ENCODE assay signal across 11 mouse cellular contexts in the genomic region with DNA sequence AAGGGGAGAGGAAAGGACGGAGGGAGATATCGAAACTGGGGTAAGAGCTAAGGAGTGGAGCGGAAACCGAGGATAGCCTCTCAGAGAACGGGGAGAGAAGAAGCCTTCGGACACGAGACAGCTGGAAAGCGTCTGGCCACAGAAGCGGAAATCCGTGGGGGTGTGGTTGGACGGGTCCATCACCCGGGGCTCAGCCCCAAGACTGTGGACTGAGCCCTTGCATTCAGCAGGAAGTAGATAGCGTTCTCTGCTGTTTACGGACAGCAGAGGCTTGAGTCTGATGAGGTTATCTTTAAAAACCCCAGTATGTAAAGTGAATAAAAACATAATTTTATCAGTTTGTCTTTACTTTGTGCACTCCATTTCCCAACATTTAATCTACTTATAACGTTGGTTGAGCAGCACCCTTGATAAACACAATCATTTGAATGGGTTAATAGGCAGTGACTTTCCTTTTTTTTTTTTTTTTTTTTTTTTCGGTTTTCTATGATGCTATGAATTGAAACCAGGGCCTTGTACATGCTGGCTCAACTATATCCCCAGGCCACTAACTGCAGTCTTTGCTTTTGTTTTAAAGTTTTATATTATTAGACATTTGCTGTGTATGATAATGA. TPM values are rescaled to one million over a fixed set of nuclear protein-coding genes. Genes with fewer than 3 reads are reported as not detected.
DNase-seq lines count a peak whose midpoint lies in the region; ATAC-seq and TF ChIP-seq lines count a peak whose summit lies in the region.
"Had no signal": no experiment of that assay in that cellular context is flagged by ENCODE, and none has a peak within 500 bp of the region (broad histone marks: within the 10 kb centered on the region; RNA-seq: fewer than 3 reads in every experiment).

No protein-coding gene starts in this region.

- 49% methylated on average over 16 of the region's 16 CpGs for WGBS in heart, embryonic 10.5 days
- 41% methylated on average over 16 of the region's 16 CpGs for WGBS in lung, embryonic 16.5 days
- 55% methylated on average over 16 of the region's 16 CpGs for WGBS in cerebellum, adult 2 months
- 91% methylated on average over 16 of the region's 16 CpGs for WGBS in hindbrain, embryonic 13.5 days

- no peaks in the 10 kb centered on the region for H3K4me1 ChIP-seq in heart, embryonic 10.5 days
- peaks cover 3 to 8% of the 10 kb centered on the region in 2 experiments; a peak in 3 of 4 replicates for H3K4me1 ChIP-seq in MEL (ENCODE audit: control insufficient read depth in 1 of 2, insufficient read depth in 2 of 2, low read length in 2 of 2)
- no peaks in the 10 kb centered on the region; the same call in 1 of the 2 replicates for H3K4me1 ChIP-seq in lung, embryonic 16.5 days (replicated peaks; ENCODE audit: control insufficient read depth, insufficient read depth, low read length)
- H3K4me1 ChIP-seq in cerebellum, adult 2 months (ENCODE audit: control insufficient read depth, insufficient read depth, low read length), result no peaks in the 10 kb centered on the region
- H3K4me1 ChIP-seq in hindbrain, embryonic 13.5 days (replicated peaks), result 0 out of 2 replicates have a peak, but pooled peaks cover 4% of the 10 kb centered on the region

- TF ChIP-seq CTCF in MEL (IDR thresholded peaks at IDR 0.05 in 2 of 3, conservative IDR thresholded peaks at IDR 0.05 in 1 of 3; ENCODE audit: control insufficient read depth in 1 of 3, insufficient read depth in 1 of 3, low read depth in 2 of 3, low read length in 3 of 3, poor library complexity in 1 of 3, severe bottlenecking in 1 of 3), result no peak
- no peak for TF ChIP-seq CTCF in cerebellum, adult 2 months (IDR thresholded peaks at IDR 0.05; ENCODE audit: borderline replicate concordance, insufficient read depth, low read depth, low read length)

- ATAC-seq in lung, embryonic 16.5 days (ENCODE audit: low read depth), result peak; percentile 94
- ATAC-seq in hindbrain, embryonic 13.5 days (ENCODE audit: low FRiP score), result no peak

- no peak overlapping the region for H3K4me3 ChIP-seq in heart, embryonic 10.5 days
- peak overlapping the region; percentile 49 to 62 for H3K4me3 ChIP-seq in MEL (ENCODE audit: control insufficient read depth in 1 of 2, insufficient read depth in 1 of 2, low read depth in 2 of 2, low read length in 2 of 2)
- H3K4me3 ChIP-seq in lung, embryonic 16.5 days (ENCODE audit: low read length), result peak overlapping the region; percentile 32
- no peak overlapping the region for H3K4me3 ChIP-seq in cerebellum, adult 2 months (replicated peaks; ENCODE audit: insufficient read depth, low read depth, low read length)
- H3K4me3 ChIP-seq in hindbrain, embryonic 13.5 days, result no peak overlapping the region
- H3K4me3 ChIP-seq: layer of hippocampus, adult 2 months had no signal

- peak overlapping the region; percentile 31 for H3K4me2 ChIP-seq in lung, embryonic 16.5 days (ENCODE audit: low read depth, low read length)
- no peak overlapping the region for H3K4me2 ChIP-seq in hindbrain, embryonic 13.5 days

- no peak for TF ChIP-seq RAD21 in MEL (IDR thresholded peaks at IDR 0.05; ENCODE audit: low read depth, low read length)

- no peaks in the 10 kb centered on the region for H3K9me3 ChIP-seq in heart, embryonic 10.5 days
- no peaks in the 10 kb centered on the region for H3K9me3 ChIP-seq in MEL (replicated peaks; ENCODE audit: insufficient read depth, low read length)
- H3K9me3 ChIP-seq in lung, embryonic 16.5 days (ENCODE audit: control insufficient read depth, low read length), result no peaks in the 10 kb centered on the region
- H3K9me3 ChIP-seq in hindbrain, embryonic 13.5 days, result no peaks in the 10 kb centered on the region

- no peak for TF ChIP-seq POLR2A in MEL (IDR thresholded peaks at IDR 0.05; ENCODE audit: control insufficient read depth in 1 of 2, insufficient read depth in 1 of 2, low read depth in 1 of 2, low read length in 2 of 2, poor library complexity in 1 of 2)
- TF ChIP-seq POLR2A in cerebellum, adult 2 months (IDR thresholded peaks at IDR 0.05; ENCODE audit: borderline replicate concordance, insufficient read depth, low read length), result no peak

- no peaks in the 10 kb centered on the region for H3K79me2 ChIP-seq in MEL (ENCODE audit: control insufficient read depth, insufficient read depth, low read length, poor library complexity)

- H3K9ac ChIP-seq in MEL (ENCODE audit: control insufficient read depth, low read depth, low read length, poor library complexity, severe bottlenecking), result peak overlapping the region; percentile 50
- H3K9ac ChIP-seq in lung, embryonic 16.5 days (ENCODE audit: low read length), result no peak overlapping the region
- no peak overlapping the region for H3K9ac ChIP-seq in hindbrain, embryonic 13.5 days

- TF ChIP-seq EP300 in MEL (IDR thresholded peaks at IDR 0.05; ENCODE audit: low read depth in 1 of 2, low read length in 2 of 2), result peak; percentile 67 to 71; a peak in 3 of 4 replicates

- H3K27ac ChIP-seq in heart, embryonic 10.5 days, result no peak overlapping the region
- peak overlapping the region; percentile 40 for H3K27ac ChIP-seq in MEL (ENCODE audit: control insufficient read depth, low read depth, low read length)
- H3K27ac ChIP-seq in lung, embryonic 16.5 days (ENCODE audit: low read length), result 0 out of 2 replicates have a peak overlapping the region, but pooled peaks have one; percentile 48
- H3K27ac ChIP-seq in cerebellum, adult 2 months (ENCODE audit: insufficient read depth, low read length), result no peak overlapping the region
- no peak overlapping the region for H3K27ac ChIP-seq in hindbrain, embryonic 13.5 days
- H3K27ac ChIP-seq: layer of hippocampus, adult 2 months had no signal

- H3K36me3 ChIP-seq in heart, embryonic 10.5 days, result no peaks in the 10 kb centered on the region
- H3K36me3 ChIP-seq in MEL (ENCODE audit: control insufficient read depth in 1 of 2, insufficient read depth in 2 of 2, low read length in 2 of 2), result peaks cover 0 to 10% of the 10 kb centered on the region in 2 experiments; a peak in 2 of 4 replicates
- H3K36me3 ChIP-seq in lung, embryonic 16.5 days (ENCODE audit: control insufficient read depth, insufficient read depth, low read length), result no peaks in the 10 kb centered on the region
- no peaks in the 10 kb centered on the region for H3K36me3 ChIP-seq in hindbrain, embryonic 13.5 days

- no peaks in the 10 kb centered on the region for H3K27me3 ChIP-seq in heart, embryonic 10.5 days (ENCODE audit: insufficient read depth, poor library complexity, severe bottlenecking)
- H3K27me3 ChIP-seq in MEL (ENCODE audit: control insufficient read depth in 1 of 2, insufficient read depth in 2 of 2, low read length in 2 of 2), result no peaks in the 10 kb centered on the region
- H3K27me3 ChIP-seq in lung, embryonic 16.5 days (ENCODE audit: control insufficient read depth, insufficient read depth, low read depth, low read length), result no peaks in the 10 kb centered on the region
- H3K27me3 ChIP-seq in cerebellum, adult 2 months (ENCODE audit: control insufficient read depth, insufficient read depth, low read length), result no peaks in the 10 kb centered on the region
- H3K27me3 ChIP-seq in hindbrain, embryonic 13.5 days, result peaks cover 2% of the 10 kb centered on the region; the same call in 1 of the 2 replicates

- DNase-seq in heart, adult 11 months, result peak; percentile 96
- DNase-seq in heart, embryonic 10.5 days (ENCODE audit: low spot score), result no peak
- DNase-seq in MEL (ENCODE audit: low read depth, low spot score), result peak; percentile 76
- DNase-seq in heart, postnatal 14 days, result peak; percentile 46 to 58
- no peak for DNase-seq in cerebellum, adult 2 months
- DNase-seq in embryo, embryonic 9.5 days (ENCODE audit: extremely low spot score), result no peak
- DNase-seq: cerebellum, postnatal 25 days; gastrocnemius, postnatal 14 days had no signal

- intact Hi-C loops in heart, postnatal 14 days (cut with DNase I), result no loop called here

TF ChIP-seq in MEL, 35 proteins besides CTCF, POLR2A, EP300 and RAD21 (continues in another document):
- TF ChIP-seq NRF1 (IDR thresholded peaks at IDR 0.05; ENCODE audit: insufficient read depth, low read depth, low read length, poor library complexity, severe bottlenecking) (no peak), MAZ (IDR thresholded peaks at IDR 0.05; ENCODE audit: low read depth, low read length) (no peak), MEF2A (IDR thresholded peaks at IDR 0.05; ENCODE audit: extremely low read depth, insufficient replicate concordance, low read depth, low read length, poor library complexity, severe bottlenecking) (no peak), GABPA (IDR thresholded peaks at IDR 0.05; ENCODE audit: low read depth, low read length) (no peak), TCF12 (IDR thresholded peaks at IDR 0.05; ENCODE audit: low read depth, low read length) (peak; percentile 68), SIN3A (IDR thresholded peaks at IDR 0.05; ENCODE audit: low read length) (peak; percentile 77), SMC3 (IDR thresholded peaks at IDR 0.05; ENCODE audit: low read depth, low read length) (no peak), ZNF384 (IDR thresholded peaks at IDR 0.05; ENCODE audit: low read depth, low read length) (peak; percentile 97), USF2 (IDR thresholded peaks at IDR 0.05; ENCODE audit: borderline replicate concordance in 1 of 2, insufficient read depth in 1 of 2, low read depth in 1 of 2, low read length in 2 of 2) (no peak), ZC3H11A (IDR thresholded peaks at IDR 0.05; ENCODE audit: low read depth, low read length) (no peak), TAL1 (IDR thresholded peaks at IDR 0.05; ENCODE audit: low read length) (0 out of 2 replicates have a peak, but pooled peaks have one; percentile 12), E2F4 (IDR thresholded peaks at IDR 0.05; ENCODE audit: borderline replicate concordance, low read depth, low read length) (no peak), HCFC1 (IDR thresholded peaks at IDR 0.05; ENCODE audit: low read depth, low read length) (peak; percentile 22; the same call in 1 of the 2 replicates), GATA1 (IDR thresholded peaks at IDR 0.05; ENCODE audit: low read depth, low read length) (peak; percentile 84), BHLHE40 (IDR thresholded peaks at IDR 0.05; ENCODE audit: borderline replicate concordance, low read depth, low read length) (no peak), CHD2 (IDR thresholded peaks at IDR 0.05; ENCODE audit: low read length) (no peak), MAFK (IDR thresholded peaks at IDR 0.05; ENCODE audit: borderline replicate concordance, low read depth, low read length) (no peak)

RNA-seq across cellular contexts. Expression of a gene that starts 7.6 kb away (rescaled TPM):
- 69.4 and 70.4 TPM in 2 replicates for polyA plus RNA-seq in heart, embryonic 10.5 days (2016; fragmentation: Nextera tagmentation; extraction: Ambion mirVana)
- total RNA-seq in MEL (2012; rRNA removed), result 21.8 and 23.3 TPM in 2 replicates
- polyA plus RNA-seq in MEL (2012; ENCODE audit: insufficient read depth in 1 of 2, insufficient read length in 2 of 2, low read depth in 1 of 2, low replicate concordance in 2 of 2, missing spikeins in 1 of 2), result 100 to 1,000 TPM in 1 of 2 experiments, 10 to 100 TPM in 1; 59.1 to 156 TPM
- total RNA-seq in heart, postnatal 14 days (2021), result 10 to 100 TPM; 65.8 to 67.4 TPM
- 97.9 and 104 TPM in 2 replicates for polyA plus RNA-seq in lung, embryonic 16.5 days (2015; fragmentation: Nextera tagmentation; extraction: Ambion mirVana)
- 129 and 130 TPM in 2 replicates for polyA plus RNA-seq in cerebellum, adult 2 months (2012; rRNA removed)
- polyA plus RNA-seq in hindbrain, embryonic 13.5 days (2015; fragmentation: Nextera tagmentation; extraction: Ambion mirVana), result 209 and 211 TPM in 2 replicates

Comparison
In these comparisons a context has a peak if more than half of its experiments do, and no peak if none do; other contexts are left out.
1. DNase-seq: peak in heart, adult 11 months (single experiment), MEL (single experiment) and heart, postnatal 14 days (2 of 2); none in heart, embryonic 10.5 days (single experiment), cerebellum, adult 2 months (0 of 2) and embryo, embryonic 9.5 days (single experiment).
2. H3K27ac ChIP-seq: peak in MEL (single experiment) and lung, embryonic 16.5 days (single experiment); none in heart, embryonic 10.5 days (single experiment), cerebellum, adult 2 months (single experiment) and hindbrain, embryonic 13.5 days (single experiment).
3. H3K4me3 ChIP-seq: peak in MEL (2 of 2) and lung, embryonic 16.5 days (single experiment); none in heart, embryonic 10.5 days (single experiment), cerebellum, adult 2 months (single experiment) and hindbrain, embryonic 13.5 days (single experiment).